Mouse (Mus musculus): ENCODE measurements around the gene Arhgap8. TPM values are rescaled to one million over a fixed set of nuclear protein-coding genes. Genes with fewer than 3 reads are reported as not detected.

The Arhgap8 gene
- 0.14 and 0.48 TPM in 2 replicates for polyA plus RNA-seq (2012; rRNA removed)

GRCm38 (mm10) chr15:84719791-84720190 is at the start of gene Arhgap8:
Arhgap8 (plus strand) TSS chr15:84720052.
- no peak for DNase-seq (ENCODE audit: extremely low spot score in 1 of 2, low spot score in 1 of 2)

DNA sequence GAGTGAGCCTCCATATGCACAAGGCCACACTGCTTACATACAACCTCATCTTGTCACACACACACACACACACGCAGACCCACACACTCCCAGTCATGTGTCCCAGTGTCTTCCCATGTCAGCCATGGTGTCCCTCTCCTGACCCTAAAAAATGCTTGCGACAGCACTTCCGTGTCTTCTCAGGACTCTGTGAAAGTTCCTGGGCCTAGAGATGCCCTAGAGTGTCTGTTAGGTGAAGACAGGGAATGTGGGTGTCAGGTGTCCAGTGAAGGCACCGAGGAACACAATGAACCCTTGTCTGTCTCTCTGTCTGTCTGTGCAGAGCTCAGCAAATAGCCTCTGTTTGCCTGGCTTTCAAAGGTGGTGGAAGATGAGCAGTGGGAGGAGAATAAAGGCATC is 49.2 kb upstream of the Arhgap8 start:
- no peak for DNase-seq (ENCODE audit: extremely low spot score in 1 of 2, low spot score in 1 of 2)

GRCm38 (mm10) chr15:84671401-84672307 is 48.2 kb upstream of the Arhgap8 start:
- peak in 1 of 2 experiments; percentile 70 for DNase-seq (ENCODE audit: extremely low spot score in 1 of 2, low spot score in 1 of 2)

GRCm38 (mm10) chr15:84672308-84672615 is 47.6 kb upstream of the Arhgap8 start:
- DNase-seq (ENCODE audit: extremely low spot score in 1 of 2, low spot score in 1 of 2), result no peak

DNA sequence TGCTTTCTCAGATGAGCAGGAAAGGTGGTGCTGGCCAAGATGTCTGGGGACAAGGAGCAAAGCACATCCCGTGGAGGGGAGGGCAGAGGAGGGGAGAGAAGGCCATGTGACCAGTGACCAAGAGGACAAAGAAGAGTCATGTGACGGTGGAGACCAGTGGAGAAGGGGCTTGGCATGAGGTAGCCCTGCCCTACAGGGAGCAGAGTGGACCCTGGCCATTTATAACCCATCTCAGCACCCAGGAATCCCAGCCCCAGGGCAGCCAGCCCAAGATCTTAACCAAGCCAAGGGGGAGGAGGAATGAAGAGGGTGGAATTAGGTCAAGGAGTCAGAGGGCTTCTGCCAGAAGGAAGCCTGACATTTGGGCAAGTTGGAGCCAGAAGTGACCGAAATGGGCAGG is 47.2 kb upstream of the Arhgap8 start:
- DNase-seq (ENCODE audit: extremely low spot score in 1 of 2, low spot score in 1 of 2), result no peak

GRCm38 (mm10) chr15:84674329-84675067 is 45.4 kb upstream of the Arhgap8 start:
- DNase-seq (ENCODE audit: extremely low spot score in 1 of 2, low spot score in 1 of 2), result no peak

- DNase-seq (ENCODE audit: extremely low spot score in 1 of 2, low spot score in 1 of 2), result no peak
These were observed 44.5 kb upstream of the Arhgap8 start for GRCm38 (mm10) chr15:84675317-84675716.

GRCm38 (mm10) chr15:84677943-84678342 is 41.9 kb upstream of the Arhgap8 start:
- peak in 1 of 2 experiments; percentile 74 for DNase-seq (ENCODE audit: extremely low spot score in 1 of 2, low spot score in 1 of 2)

DNA sequence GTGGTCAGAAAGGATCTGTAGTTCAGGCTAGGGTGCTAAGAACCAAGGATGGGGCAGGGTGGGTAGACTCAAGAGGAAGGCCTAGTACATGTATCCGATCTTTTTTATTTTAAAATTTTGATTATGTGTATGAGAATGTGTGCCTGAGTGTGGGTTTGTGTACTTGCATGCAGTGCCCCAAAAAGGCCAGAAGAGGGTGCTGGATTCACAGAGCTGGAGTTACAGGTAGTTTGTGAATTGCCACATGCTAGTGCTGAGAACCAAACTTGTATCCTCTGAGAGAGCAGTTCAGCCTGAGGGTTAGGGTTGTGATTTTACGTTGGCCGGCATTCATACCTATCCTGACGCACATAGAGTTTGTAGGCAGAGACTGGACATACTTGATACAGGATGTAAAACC is 40.8 kb upstream of the Arhgap8 start:
- no peak for DNase-seq (ENCODE audit: extremely low spot score in 1 of 2, low spot score in 1 of 2)

DNA sequence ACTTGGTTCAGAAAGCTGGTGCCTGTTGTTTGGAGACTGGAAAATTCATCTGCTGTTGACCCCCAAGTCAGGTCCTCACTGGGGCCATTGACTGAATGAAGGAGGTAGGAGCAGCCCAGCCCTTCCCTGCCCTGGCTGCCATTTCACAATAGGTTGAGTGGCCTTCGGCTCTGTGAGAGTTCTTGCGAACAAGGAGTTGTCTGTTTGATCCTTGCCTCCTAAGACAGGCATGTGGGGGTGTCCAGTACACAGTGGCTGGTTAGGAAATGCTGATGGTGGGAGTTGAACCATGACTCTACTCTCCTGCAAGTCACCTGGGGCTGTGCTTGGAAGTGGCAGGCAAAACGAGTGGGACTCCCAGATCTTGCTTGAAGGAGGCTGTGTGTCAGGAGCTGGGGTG is 40.1 kb upstream of the Arhgap8 start:
- DNase-seq (ENCODE audit: extremely low spot score in 1 of 2, low spot score in 1 of 2), result no peak

DNA sequence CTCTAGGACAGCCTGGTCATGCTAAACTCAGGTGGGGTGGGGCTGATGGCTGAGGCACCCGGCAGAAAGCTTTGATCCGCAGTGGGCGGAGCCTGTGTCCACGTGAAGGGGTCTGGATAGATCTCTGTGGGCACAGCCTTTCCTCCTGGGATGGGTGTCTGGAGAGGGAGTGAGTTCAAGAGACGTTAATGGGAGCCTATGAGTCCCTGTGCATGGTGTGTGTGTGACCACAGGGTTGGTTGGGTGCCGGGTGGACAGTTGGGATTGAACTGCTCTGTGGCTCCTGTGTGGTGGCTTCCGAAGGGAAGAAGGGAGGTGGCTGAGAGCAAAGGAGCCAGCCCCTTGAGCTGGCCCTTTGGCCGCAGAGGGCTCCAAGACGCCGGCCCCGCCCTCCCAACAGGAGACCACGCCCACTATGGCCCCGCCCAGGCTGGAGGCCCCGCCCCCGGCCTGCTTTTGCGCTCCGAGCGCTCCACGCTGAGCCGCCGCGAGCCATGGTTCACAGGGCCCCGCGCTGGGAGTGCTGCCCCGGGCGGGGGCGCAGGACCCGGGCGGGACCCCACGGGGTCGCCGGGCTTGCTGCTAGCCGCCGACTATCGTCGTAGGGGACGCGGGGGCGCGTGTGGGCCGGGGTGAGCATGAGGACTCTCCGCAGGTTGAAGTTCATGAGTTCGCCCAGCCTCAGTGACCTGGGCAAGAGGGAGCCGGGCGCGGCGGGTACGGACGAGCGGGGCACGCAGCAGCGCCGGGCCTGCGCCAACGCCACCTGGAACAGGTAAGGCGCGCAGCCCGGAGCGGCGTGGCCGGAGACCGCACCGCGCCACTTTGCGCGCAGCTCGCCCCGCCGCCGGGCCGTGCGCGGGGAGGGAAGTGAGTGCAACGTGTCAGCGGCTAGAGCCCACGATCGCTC is 39.1 kb upstream of the Arhgap8 start:
- DNase-seq (ENCODE audit: extremely low spot score in 1 of 2, low spot score in 1 of 2), result peak in 1 of 2 experiments; percentile 64

DNA sequence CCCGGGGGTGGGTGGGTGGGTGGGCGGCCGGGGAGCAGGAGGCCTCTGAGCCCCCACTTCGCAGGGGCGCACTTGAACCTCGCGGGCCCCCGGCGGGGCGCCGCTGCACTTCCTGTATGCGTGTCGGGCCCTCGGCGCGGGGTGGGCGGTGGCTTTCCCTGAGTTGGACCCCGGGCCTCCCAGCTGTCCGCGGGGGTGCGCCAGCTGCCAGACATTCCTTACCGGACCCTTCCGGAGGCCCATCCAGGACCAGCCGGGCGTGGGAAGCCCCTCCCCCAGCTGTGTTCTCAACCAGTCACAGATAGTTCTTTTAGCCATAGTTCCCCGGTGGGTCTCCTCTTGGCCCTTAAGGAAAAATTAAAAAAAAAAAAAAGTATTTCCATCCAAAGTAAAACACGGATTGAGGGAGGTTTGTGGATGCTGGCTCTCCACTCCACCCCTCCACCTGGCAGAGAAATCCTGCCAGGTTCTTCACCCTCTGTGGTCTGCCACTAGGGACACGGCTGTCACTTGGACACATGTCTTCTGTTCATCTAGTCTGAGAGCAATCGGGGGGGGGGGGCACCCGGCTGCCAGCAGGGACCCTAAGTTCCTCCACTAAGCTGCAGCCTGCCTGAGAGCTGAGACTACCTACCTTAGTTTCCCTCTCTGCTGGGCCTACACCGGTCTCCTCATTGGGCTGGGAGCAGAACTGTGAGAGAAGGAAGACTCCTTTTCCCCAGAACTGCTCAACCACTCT is 38.2 kb upstream of the Arhgap8 start:
- no peak for DNase-seq (ENCODE audit: extremely low spot score in 1 of 2, low spot score in 1 of 2)

DNA sequence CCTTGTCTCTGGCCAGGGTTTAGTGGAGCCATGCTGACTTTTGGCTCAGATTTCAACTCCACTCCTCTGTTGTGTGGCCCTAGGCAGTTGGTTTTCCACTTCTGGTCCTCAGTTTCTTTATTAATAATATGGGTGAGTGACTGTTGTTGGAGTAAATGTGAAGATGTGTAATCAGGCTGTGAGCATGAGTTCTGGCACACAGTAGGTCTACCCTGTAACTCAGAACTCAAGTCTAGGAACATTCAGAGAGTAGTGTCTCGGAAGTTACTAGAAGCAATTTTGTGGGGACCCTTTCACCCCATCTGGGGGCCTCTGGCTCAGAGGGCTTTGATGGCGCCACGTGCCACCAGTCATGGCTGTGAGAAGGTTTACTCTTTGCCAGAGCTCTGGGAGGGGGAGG is 37.6 kb upstream of the Arhgap8 start:
- no peak for DNase-seq (ENCODE audit: extremely low spot score in 1 of 2, low spot score in 1 of 2)

- no peak for DNase-seq (ENCODE audit: extremely low spot score in 1 of 2, low spot score in 1 of 2)
These were observed 37.0 kb upstream of the Arhgap8 start for GRCm38 (mm10) chr15:84682821-84683220.

DNA sequence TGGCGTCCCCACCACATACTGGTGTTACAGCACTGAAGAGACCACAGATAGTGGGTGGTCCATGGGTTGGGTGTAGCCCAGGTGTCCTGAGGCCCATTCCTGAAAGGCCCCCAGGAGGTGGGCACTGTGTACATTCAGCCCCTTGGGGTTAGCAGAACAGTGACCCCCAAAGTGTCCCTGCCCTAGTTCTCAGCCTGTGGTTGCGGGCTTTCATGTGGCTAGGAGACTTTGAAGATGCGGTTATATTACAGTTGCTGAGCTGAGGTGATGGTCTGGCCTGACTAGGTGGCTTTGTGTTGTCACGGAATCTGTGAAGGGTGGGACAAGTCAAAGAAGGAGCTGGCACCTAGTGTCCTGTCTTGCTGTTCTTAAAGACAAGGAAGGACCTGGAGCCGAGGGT is 35.3 kb upstream of the Arhgap8 start:
- DNase-seq (ENCODE audit: extremely low spot score in 1 of 2, low spot score in 1 of 2), result no peak

GRCm38 (mm10) chr15:84685417-84685816 is 34.4 kb upstream of the Arhgap8 start:
- DNase-seq (ENCODE audit: extremely low spot score in 1 of 2, low spot score in 1 of 2), result no peak

- DNase-seq (ENCODE audit: extremely low spot score in 1 of 2, low spot score in 1 of 2), result no peak
These were observed 31.9 kb upstream of the Arhgap8 start for GRCm38 (mm10) chr15:84687904-84688303.

- no peak for DNase-seq (ENCODE audit: extremely low spot score in 1 of 2, low spot score in 1 of 2)
These were observed 30.5 kb upstream of the Arhgap8 start for GRCm38 (mm10) chr15:84689356-84689755.

DNA sequence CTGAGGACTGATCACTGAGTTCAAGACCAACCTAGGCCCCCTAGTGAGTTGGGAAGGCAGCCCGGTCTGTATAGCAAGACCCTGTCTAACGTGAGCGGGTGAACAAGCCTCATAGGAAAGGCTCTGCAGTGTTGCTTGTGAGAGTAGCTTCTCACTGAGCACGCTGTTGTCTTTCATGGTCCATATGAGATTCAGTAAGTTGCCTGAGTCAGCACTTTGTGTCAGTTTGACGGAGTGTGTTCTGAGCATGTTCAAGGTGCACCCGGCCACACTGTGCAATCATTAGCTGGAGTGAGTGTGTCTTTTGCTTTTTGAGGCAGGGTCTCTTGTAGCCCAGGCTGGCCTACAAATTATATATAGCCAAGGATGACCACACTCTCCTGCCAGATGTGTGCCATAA is 28.3 kb upstream of the Arhgap8 start:
- DNase-seq (ENCODE audit: extremely low spot score in 1 of 2, low spot score in 1 of 2), result no peak

- no peak for DNase-seq (ENCODE audit: extremely low spot score in 1 of 2, low spot score in 1 of 2)
These were observed 27.2 kb upstream of the Arhgap8 start for GRCm38 (mm10) chr15:84692645-84693044.

Measured in frontal cortex, adult 2 months (tissue).